Mouse (Mus musculus) CH12.LX (cell line): ENCODE measurements at regions not wholly inside any gene's neighbourhood (a gene's known extent, or its start where the extent isn't known, plus 50 kb on each side); places are given as distances from the start of the nearest gene placed in this dataset.

Source experiments
- DNase-seq: peaks from one replicate; pipeline ENCODE4 v3.0.0-alpha.2; 2013; ENCODE audit errors: extremely low read depth
- H3K27ac ChIP-seq: 2 replicates; pipeline ENCODE4 v1.5.1; 2012; ENCODE audit warnings: low read depth, mild to moderate bottlenecking, control low read depth, moderate library complexity; ENCODE audit not compliant: insufficient read depth
- H3K27me3 ChIP-seq: replicated peaks from 2 replicates; pipeline ENCODE3; 2012; ENCODE audit warnings: inconsistent platforms
- H3K36me3 ChIP-seq, 2 experiments: replicated peaks in 1 of 2; 2 replicates each; pipeline versions ENCODE3 to v1.6.1; 2012; ENCODE audit warnings: inconsistent platforms in 1 of 2, low read length in 1 of 2, mild to moderate bottlenecking in 1 of 2, mixed read lengths in 1 of 2, moderate library complexity in 1 of 2; ENCODE audit not compliant: control insufficient read depth in 1 of 2, insufficient read depth in 1 of 2
- H3K4me1 ChIP-seq, 2 experiments: 2 replicates each; pipeline ENCODE4 v1.6.1; 2012; ENCODE audit warnings: inconsistent platforms in 1 of 2, moderate library complexity in 1 of 2; ENCODE audit not compliant: insufficient read depth in 2 of 2, control insufficient read depth in 1 of 2
- H3K4me2 ChIP-seq: 2 replicates; pipeline ENCODE4 v1.6.1; 2012; ENCODE audit warnings: low read depth, mild to moderate bottlenecking, control low read depth; ENCODE audit not compliant: poor library complexity, insufficient read depth, severe bottlenecking
- H3K4me3 ChIP-seq, 3 experiments: fragments of 150-350 bp in 1 of 3; sonication (generic) in 1 of 3; replicated peaks in 1 of 3; 2 replicates each; pipeline versions ENCODE3 to v1.5.1; 2011 to 2012; ENCODE audit warnings: low read depth in 2 of 3, low read length in 2 of 3, mild to moderate bottlenecking in 2 of 3, moderate library complexity in 2 of 3, control low read depth in 1 of 3, improper control_type of control experiment in 1 of 3, inconsistent platforms in 1 of 3, mixed read lengths in 1 of 3; ENCODE audit not compliant: poor library complexity in 1 of 3
- H3K79me2 ChIP-seq: replicated peaks from 2 replicates; pipeline ENCODE4 v1.6.1; 2012; ENCODE audit warnings: mild to moderate bottlenecking, moderate library complexity; ENCODE audit not compliant: control insufficient read depth, poor library complexity, insufficient read depth, severe bottlenecking; ENCODE audit errors: extremely low read depth
- H3K9ac ChIP-seq: 2 replicates; pipeline ENCODE4 v1.6.1; 2012; ENCODE audit warnings: low read depth, mild to moderate bottlenecking, control low read depth, moderate library complexity; ENCODE audit not compliant: insufficient read depth
- H3K9me3 ChIP-seq: replicated peaks from 2 replicates; pipeline ENCODE3; 2012; ENCODE audit warnings: low read length, inconsistent platforms, mixed read lengths
- E2F4 ChIP-seq: IDR thresholded peaks from 2 replicates; pipeline ENCODE4 v1.6.1; 2011; ENCODE audit warnings: low read depth, low read length, improper control_type of control experiment; ENCODE audit not compliant: insufficient replicate concordance
- ETS1 ChIP-seq: conservative IDR thresholded peaks from 2 replicates; pipeline ENCODE4 v1.6.1; 2012; ENCODE audit warnings: low read depth, mild to moderate bottlenecking, inconsistent platforms, low read length, improper control_type of control experiment, moderate library complexity
- GABPA ChIP-seq: IDR thresholded peaks from 2 replicates; pipeline ENCODE4 v1.6.1; 2012; ENCODE audit warnings: low read depth, low read length, improper control_type of control experiment, inconsistent platforms; ENCODE audit not compliant: insufficient replicate concordance
- IRF4 ChIP-seq: IDR thresholded peaks from 2 replicates; pipeline ENCODE4 v1.6.1; 2014; ENCODE audit warnings: low read depth, mild to moderate bottlenecking, inconsistent platforms, low read length, improper control_type of control experiment
- JUN ChIP-seq: IDR thresholded peaks from 2 replicates; pipeline ENCODE4 v1.6.1; 2011; ENCODE audit warnings: low read depth, mild to moderate bottlenecking, low read length, improper control_type of control experiment, moderate library complexity; ENCODE audit not compliant: insufficient read depth
- JUND ChIP-seq: conservative IDR thresholded peaks from 2 replicates; pipeline ENCODE4 v1.6.1; 2011; ENCODE audit warnings: low read depth, low read length, improper control_type of control experiment
- MAX ChIP-seq: IDR thresholded peaks from 2 replicates; pipeline ENCODE4 v1.6.1; 2011; ENCODE audit warnings: low read length, improper control_type of control experiment
- MEF2A ChIP-seq: IDR thresholded peaks from 2 replicates; pipeline ENCODE4 v1.6.1; 2014; ENCODE audit warnings: low read depth, mild to moderate bottlenecking, inconsistent platforms, low read length, improper control_type of control experiment, borderline replicate concordance
- MYC ChIP-seq: IDR thresholded peaks from 2 replicates; pipeline ENCODE4 v1.6.1; 2011; ENCODE audit warnings: low read depth, mild to moderate bottlenecking, improper control_type of control experiment, low read length
- NELFE ChIP-seq: IDR thresholded peaks from 2 replicates; pipeline ENCODE4 v1.6.1; 2011; ENCODE audit warnings: low read depth, low read length, improper control_type of control experiment
- NRF1 ChIP-seq: IDR thresholded peaks from 2 replicates; pipeline ENCODE4 v1.6.1; 2014; ENCODE audit warnings: low read depth, mild to moderate bottlenecking, inconsistent platforms, low read length, improper control_type of control experiment, moderate library complexity
- PAX5 ChIP-seq: IDR thresholded peaks from 2 replicates; pipeline ENCODE4 v1.6.1; 2012; ENCODE audit warnings: low read length, inconsistent platforms, mixed read lengths
- TBP ChIP-seq: conservative IDR thresholded peaks from 2 replicates; pipeline ENCODE4 v1.6.1; 2011; ENCODE audit warnings: low read depth, low read length, improper control_type of control experiment
- USF2 ChIP-seq: conservative IDR thresholded peaks from 2 replicates; pipeline ENCODE4 v1.6.1; 2011; ENCODE audit warnings: low read depth, low read length, improper control_type of control experiment
- ZKSCAN1 ChIP-seq: IDR thresholded peaks from 2 replicates; pipeline ENCODE4 v1.6.1; 2012; ENCODE audit warnings: low read depth, inconsistent platforms, low read length, improper control_type of control experiment, borderline replicate concordance
- ZNF384 ChIP-seq: IDR thresholded peaks from 2 replicates; pipeline ENCODE4 v1.6.1; 2012; ENCODE audit warnings: low read depth, low read length, improper control_type of control experiment, inconsistent platforms
- dilution Hi-C: fragments of 300-500 bp; cut with MboI; formaldehyde crosslinking; loops from 2 replicates; pipeline ENCODE4 v1.14.3; 2020; ENCODE audit warnings: low sequenced_read_pairs; ENCODE audit not compliant: extremely low pct_unique_long_range_greater_than_20kb, extremely low pct_ligation_motif_present
- in situ Hi-C: fragments of 300-500 bp; cut with MboI; formaldehyde crosslinking; loops from 3 replicates; pipeline ENCODE4 v1.14.3; 2019; ENCODE audit warnings: low sequenced_read_pairs, low pct_ligation_motif_present, low pct_unique_long_range_greater_than_20kb, mixed read lengths

DNA sequence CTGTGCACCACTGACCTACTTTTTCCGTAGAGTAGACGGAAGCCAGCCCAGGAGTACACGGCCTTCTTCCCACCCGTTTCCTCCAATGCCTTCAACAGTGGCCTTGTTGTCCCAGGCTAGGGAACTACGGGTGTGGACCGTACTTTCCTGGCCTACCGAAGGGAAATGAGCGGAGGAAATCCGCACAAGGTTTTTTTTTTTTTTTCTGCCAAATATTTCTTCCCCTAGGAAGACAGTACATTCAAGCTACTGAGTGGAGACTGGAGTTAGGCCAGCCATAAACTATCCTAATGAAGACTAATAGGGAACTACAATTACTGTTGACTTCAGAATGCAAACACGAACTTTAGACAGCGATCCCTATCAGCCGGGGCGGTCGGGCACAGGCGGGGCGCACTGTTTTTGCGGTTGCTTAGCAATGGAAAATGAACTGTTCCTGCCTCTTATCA is 177.3 kb downstream of the Ttc8 start:
- in situ Hi-C loops, result loop anchor here (10.0 to 25.0 kb wide), 4 partner anchors 297 to 1015 kb away; partner anchors contain the start of genes Efcab11, Psmc1 and Tdp1
- no peak overlapping the region for H3K4me2 ChIP-seq
- TF ChIP-seq ETS1 (no peak), MAX (no peak), JUN (no peak), PAX5 (no peak), JUND (no peak), MEF2A (no peak), USF2 (no peak), MYC (no peak), E2F4 (no peak), NELFE (no peak), NRF1 (no peak), ZKSCAN1 (no peak), GABPA (no peak), ZNF384 (no peak), TBP (no peak)
- H3K36me3 ChIP-seq, result no peaks in the 10 kb centered on the region
- H3K9me3 ChIP-seq, result no peaks in the 10 kb centered on the region
- peaks cover 11 to 38% of the 10 kb centered on the region in 2 experiments; a peak in 3 of 4 replicates for H3K4me1 ChIP-seq
- DNase-seq, result no peak
- dilution Hi-C loops, result no loop called here
- no peak overlapping the region for H3K9ac ChIP-seq
- no peaks in the 10 kb centered on the region for H3K27me3 ChIP-seq
- H3K4me3 ChIP-seq, result no peak overlapping the region
- H3K79me2 ChIP-seq, result no peaks in the 10 kb centered on the region
- H3K27ac ChIP-seq, result no peak overlapping the region

DNA sequence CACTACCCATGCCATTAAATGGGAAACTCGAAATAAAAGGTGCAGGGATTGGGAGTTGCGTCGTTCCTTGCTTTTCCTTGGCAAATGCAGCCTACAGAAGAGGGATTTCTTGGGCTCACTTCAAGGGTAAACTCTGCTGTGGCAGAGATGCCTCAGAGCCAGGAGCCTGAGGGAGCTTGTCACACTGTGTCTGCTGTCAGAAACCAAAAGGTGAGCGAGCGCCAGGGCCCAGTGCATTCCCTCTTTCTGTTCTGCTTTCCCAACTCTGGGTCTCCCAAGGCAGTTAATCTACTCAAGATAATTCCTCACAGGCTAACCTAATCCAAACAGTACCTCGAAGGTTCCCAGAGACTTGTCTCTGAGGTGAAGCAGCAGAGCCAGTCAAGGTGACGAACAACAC is 179.5 kb downstream of the Ttc8 start:
- no peak for DNase-seq
- TF ChIP-seq ZKSCAN1 (no peak), MEF2A (no peak), IRF4 (no peak)
- TF ChIP-seq, all 38 proteins: peak for 0
- no peak overlapping the region for H3K4me3 ChIP-seq

More for the DNA sequence above, 179.5 kb downstream of the Ttc8 start:
- H3K9ac ChIP-seq, result no peak overlapping the region
- no peaks in the 10 kb centered on the region for H3K9me3 ChIP-seq
- dilution Hi-C loops (no loop called here), in situ Hi-C loops (loop anchor here (10.0 to 25.0 kb wide), 4 partner anchors 295 to 1012 kb away; partner anchors contain the start of genes Efcab11, Psmc1 and Tdp1)
- no peaks in the 10 kb centered on the region for H3K79me2 ChIP-seq
- H3K4me1 ChIP-seq, result peaks cover 2 to 21% of the 10 kb centered on the region in 2 experiments; a peak in 2 of 4 replicates
- no peaks in the 10 kb centered on the region for H3K27me3 ChIP-seq
- H3K36me3 ChIP-seq, result no peaks in the 10 kb centered on the region
- no peak overlapping the region for H3K4me2 ChIP-seq
- H3K27ac ChIP-seq, result no peak overlapping the region
